Mouse (Mus musculus) left cerebral cortex, adult 18-20 months (tissue): ENCODE measurements around the gene Trim67. TPM values are rescaled to one million over a fixed set of nuclear protein-coding genes. Genes with fewer than 3 reads are reported as not detected.

Experiments
- DNase-seq, 2 experiments: peaks; one replicate each; pipeline ENCODE4 v3.0.0; 2021 to 2022; ENCODE audit warnings: low spot score in 2 of 2, mixed read lengths in 1 of 2
- total RNA-seq, 2 experiments: library from RNA; stranded (reverse); gene quantifications; 2 replicates each; pipeline ENCODE4 v1.2.3; 2021

Trim67 gene
- total RNA-seq, 2 experiments from 2014 or later: 1.5 to 2.2 TPM

DNA sequence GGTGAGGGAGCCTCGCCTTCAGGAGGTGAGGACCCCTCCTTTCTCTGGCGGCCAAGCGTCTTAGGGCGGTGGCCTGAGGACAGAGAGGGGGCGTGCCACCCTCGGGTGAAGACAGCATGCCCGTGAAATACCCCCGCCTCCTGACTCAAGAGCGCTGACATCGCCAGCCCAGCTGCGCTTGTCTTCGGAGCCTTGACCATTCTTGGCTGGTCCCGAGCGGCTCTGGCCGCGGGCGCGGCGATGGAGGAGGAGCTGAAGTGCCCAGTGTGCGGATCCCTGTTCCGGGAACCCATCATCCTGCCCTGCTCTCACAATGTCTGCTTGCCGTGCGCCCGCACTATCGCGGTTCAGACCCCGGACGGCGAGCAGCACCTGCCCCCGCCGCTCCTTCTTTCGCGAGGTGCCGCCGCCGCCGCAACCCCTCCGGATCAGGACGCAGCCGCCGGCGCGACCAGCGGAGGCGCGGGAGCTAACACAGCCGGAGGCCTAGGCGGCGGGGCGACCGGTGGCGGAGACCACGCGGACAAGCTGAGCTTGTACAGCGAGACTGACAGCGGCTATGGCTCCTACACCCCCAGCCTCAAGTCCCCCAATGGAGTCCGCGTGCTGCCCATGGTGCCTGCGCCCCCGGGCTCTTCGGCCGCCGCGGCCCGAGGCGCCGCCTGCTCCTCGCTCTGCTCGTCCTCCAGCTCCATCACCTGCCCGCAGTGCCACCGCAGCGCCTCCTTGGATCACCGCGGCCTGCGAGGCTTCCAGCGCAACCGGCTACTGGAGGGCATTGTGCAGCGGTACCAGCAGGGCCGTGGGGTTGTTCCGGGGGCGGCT lies 981 bp downstream of the Trim67 start:
- peak; percentile 10 to 25 for DNase-seq

DNA sequence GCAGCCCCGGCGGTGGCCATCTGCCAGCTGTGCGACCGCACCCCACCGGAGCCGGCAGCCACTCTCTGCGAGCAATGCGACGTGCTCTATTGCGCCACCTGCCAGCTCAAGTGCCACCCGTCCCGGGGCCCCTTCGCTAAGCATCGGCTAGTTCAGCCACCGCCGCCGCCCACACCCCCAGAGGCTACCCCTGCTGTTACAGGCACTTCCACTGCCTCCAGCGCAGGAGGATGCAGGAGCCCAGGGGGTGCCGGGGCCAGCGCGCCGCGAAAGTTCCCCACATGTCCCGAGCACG lies 1.5 kb downstream of the Trim67 start:
- peak; percentile 71 for DNase-seq

DNA sequence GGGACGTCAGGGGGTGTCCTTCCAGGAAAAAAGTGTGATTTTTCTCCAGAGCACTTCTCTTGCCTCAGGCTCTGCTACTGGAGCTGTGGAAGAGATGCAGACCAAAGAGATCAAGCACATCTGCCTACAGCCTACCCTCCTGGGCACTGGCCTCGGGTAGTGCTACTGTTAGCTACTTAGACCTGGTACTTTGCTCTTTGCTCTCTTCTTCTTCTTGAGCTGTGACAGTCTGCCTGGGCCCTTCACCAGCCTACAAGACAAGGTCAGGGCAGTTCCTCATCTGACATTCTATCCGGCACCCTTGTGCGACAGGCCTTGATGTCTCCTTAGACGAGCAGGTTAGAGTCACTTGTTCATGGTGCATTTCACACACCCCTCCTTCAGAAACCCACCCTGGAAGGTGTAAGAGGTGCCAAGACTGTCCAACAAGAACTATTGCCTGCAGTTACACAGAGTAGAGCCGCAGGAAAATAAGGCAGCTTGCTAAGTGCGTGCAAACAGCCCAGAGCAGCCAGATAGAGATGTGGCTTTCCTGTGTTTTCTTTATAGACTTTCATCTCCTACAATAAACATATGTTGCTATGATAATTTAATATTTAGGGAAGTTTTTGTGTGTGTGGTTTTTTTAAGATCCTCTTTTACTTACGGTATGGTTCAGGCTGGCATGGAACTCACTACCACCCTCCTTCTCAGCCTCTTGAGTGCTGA lies 3.0 kb downstream of the Trim67 start:
- no peak for DNase-seq

DNA sequence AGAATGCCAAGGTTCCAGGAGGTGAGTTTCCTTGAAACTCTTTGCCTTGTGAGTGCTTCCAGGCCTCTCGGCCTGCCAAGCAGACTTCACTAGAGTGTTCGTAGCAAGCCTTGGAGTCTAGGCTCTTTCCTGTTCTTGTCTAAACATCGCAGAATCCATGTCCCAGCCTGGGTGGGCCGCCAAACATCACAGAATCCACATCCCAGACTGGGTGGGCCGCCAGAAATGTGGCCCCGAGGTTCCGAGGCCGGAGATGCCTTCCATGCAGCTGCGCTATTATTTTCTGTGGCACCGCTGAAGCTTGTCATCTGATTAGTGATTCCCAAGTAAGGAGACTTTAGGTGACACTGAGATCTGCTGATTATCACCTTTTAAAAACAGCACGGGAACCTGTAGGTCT lies 7.7 kb downstream of the Trim67 start:
- no peak for DNase-seq

DNA sequence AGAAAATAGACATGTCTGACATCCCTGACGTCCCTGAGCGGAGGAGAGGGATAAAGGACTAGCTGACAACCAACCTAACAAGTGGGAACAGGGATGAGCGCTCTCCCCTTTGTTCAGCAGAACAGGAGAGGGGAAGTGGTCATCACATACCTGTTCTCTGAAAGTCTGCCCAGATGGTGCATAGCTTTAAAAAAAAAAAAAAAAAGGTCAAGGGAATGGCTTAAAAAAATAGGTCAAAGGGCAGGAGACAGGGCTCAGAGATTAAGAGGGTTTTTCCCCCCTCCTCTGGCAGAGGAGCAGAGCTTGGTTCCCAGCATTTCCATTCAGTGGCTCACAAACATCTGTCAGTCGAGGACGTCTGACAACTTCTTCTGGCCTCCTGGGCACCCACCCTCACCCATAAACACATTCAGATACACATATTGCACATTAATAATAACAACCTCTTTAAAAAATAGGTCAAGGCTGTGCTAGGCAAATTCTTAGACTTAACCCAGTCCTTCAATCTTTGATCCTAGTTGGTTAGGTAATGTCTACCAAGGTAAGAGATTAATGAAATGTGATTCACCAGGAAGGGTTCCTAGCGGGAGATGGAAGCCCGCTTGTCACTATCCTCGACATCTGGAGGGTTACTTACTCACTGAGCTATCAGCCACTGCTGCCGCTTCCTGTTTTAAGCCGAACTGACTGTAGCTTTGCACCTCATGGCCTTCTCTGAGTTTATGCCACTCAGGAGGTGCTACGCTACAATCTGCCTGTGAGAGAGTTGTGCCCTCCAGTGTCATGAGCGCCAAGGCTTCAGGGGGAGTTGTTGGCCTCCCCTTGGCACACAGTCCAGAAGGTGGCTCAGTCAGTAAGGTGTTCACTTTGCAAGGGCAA lies 11.2 kb downstream of the Trim67 start:
- DNase-seq: no peak

DNA sequence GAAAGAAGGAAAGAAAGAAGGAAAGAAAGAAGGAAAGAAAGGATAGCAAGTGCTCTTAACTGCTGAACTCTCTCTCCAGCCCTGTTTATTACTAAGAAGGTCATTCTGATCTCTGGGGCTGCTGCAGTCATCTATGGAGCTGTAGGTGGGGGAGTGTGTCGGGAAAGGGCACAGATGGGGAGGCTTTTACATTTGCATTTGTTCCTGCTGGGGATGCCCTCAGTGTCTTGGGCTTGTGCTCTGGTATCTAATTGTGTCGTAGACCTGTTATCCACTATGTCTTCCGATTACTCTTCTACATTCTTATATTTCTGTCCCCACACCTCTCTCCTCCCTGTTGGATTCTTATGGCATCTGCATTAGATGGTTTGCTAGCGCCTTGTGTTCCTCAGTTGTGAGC lies 13.1 kb downstream of the Trim67 start:
- DNase-seq: no peak

DNA sequence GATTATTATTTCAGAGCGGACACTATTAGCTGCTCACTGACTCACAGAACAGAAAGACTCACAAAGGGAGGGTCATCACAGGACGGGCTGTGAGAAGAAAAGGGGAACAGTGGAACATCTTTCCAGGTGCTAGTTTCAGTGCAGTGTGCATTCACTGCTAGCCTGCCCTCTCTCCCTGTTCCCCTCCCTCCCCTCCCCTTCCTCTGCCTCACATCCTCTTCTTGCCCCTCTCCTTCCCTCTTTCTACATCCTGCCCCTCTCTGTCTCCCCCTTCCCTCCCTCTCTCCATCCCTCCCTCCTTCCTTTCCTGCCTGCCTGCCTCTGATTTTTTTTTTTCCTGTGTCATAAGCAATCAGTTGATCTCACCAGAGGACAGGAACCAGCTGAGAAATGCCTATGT lies 16.5 kb downstream of the Trim67 start:
- no peak for DNase-seq

DNA sequence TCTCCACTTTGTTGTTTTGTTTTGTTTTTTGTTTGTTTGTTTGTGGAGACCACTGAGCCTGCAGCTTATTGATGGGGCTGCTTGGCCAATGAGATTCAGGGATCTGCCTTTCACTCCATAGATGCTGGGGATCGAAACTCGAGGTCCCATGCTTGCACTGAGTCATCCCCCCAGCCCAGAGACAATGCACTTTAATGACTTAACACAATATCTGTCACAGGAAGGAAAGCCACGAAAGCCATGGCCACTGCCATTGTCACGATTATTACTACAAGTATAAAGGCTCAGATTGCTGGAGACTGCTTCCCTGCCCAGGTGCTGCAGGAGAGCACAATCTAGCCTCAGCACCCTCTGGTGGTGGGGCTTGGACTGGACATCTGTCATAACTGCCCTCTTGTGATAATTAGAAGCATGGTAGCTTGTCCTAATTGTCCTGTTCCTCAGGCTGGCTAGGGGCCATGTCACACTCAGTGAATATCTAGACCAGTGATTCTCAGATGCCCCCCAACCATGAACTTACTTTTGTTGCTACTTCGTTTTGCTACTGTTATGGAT lies 17.2 kb downstream of the Trim67 start:
- DNase-seq: no peak

DNA sequence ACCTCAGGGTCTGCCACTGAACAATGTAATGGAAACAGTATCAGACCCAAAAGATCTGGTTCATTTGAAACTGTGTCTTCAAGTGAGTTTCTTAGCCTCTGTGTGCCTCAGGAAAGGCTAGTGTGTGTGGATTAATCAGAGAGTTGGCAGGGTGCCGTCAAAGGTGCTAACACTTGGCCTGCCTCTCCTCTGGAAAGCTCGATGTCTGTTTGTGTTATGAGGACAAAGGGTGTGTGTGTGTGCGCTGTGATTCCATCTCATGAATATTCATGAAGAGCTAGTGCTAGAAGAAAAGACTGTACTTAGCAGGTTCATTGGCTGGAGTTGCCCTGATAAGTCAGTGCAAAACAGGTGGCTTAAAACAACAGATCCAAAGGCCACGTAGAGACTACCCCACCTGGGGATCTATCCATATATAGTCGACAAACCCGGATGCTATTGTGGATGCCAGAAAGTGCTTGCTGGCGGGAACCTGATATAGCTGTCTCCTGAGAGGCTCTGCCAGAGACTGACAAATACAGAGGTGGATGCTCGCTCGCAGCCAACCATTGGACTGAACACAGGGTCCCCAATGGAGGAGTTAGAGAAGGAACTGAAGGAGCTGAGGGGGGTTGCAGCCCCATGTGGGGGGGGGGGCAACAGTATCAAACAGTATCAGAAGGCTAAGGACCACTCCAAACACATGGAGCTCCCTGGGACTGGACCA lies 17.9 kb downstream of the Trim67 start:
- DNase-seq: no peak

DNA sequence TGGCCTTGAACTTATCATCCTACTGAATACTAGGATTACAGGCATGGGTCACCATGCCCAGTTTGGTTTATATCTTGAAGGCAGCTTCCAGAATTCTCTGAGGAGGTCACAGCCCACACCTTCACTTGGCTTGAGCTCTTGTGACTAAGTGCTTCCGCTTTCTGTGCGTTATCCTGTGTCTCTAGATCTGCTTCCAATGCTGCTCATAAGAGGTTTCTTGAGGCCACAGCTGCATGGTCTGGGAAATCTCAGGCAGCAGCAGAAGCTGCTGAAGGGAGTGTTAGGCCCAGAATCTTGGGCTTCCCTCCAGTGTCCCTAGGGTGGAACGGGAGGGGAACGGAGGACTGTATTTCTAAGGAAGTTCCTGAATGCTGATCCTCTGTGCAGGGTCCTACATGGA lies 20.4 kb downstream of the Trim67 start:
- no peak for DNase-seq

DNA sequence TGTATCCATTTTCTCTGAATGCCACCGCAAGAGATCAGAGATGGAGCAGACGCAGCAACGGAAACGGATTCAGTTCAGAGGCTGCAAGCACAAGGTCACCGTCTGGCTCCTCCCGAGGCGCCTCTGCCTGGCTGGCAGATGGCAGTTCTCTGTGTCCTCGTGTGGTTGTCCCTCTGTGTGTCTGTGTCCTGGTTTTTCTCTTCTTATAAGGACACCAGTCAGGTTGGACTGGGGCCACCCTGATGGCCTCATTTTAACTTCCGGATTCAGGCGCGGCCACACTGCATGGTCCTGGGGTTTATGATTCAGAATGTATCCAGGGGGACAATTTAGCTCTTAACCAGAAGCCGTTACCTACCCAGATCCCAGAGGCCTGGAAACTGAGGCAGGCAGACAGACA lies 23.0 kb downstream of the Trim67 start:
- DNase-seq: no peak

DNA sequence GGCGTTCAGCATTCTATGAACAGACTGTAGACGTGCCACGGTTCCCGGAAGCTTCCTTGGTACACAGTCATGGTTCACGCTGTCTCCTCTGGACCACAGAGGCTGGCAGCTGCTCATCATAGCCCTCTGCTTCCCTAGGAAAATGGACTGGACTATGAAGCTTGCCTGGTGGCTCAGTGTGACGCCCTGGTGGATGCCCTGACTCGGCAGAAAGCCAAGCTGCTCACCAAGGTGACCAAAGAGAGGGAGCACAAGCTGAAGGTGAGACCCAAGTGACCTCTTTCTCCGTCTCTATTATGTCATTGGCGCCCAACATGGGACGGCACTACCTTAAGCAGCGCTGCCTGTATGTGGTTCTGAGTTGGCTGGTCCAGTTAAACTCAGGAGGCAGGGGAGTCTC lies 24.0 kb downstream of the Trim67 start:
- no peak for DNase-seq

DNA sequence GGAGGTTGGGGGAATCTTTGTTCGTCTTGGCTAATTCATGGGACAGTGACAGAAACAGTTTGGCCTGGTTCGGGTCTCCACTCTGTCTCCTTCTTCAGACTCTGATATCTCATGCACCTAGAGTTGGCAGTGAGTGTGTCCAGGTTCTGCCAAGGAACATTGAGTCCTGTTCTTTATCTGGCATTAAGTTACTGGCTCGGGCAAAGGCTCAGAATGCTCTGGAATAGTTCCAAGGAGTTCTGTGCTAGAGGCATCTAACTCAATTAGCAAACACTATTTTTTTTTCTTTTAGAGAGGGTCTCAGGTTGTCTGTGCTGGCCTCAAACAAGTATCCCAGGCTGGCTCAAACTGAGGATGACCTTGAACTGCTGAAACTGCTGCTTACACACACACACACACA lies 24.5 kb downstream of the Trim67 start:
- no peak for DNase-seq

DNA sequence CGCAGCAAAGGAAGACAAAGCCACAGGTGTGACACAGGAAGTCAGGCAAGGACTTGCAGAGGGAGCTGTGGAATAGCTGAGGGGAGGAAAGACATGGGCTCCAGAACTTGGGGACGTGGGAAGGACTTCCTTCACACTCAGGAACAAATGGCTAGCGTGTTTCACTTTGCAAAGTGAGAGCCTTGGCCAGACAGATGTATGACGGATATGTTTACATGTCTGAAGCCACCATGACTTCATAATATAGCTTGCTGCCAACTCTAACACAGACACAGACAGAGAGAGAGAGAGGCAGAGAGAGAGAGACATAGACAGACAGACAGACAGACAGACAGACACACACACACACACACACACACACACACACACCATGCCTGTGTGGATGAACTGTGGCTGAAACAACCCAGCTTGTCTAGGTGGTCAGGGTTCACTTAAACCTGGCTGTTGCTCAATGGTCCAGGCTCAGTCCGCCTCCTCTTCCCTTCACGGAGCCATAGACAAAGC lies 26.8 kb downstream of the Trim67 start:
- DNase-seq: no peak

DNA sequence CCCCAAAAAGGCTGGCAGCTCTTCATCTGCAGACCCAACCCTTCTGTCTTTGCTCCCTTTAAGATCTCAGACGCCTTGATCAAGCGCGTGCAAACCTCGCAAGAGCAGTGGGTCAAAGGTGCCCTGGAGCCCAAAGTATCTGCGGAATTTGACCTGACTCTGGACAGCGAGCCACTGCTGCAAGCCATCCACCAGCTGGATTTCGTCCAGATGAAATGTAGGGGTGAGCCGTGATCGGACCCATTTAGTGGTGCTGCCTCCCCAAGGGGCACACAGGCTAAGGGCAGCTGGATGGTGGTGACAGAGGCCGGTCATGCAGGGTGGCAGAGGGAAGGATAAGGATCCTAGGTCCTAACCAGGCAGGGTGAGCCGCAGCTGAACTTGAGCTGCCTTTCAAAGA lies 27.2 kb downstream of the Trim67 start:
- no peak for DNase-seq

DNA sequence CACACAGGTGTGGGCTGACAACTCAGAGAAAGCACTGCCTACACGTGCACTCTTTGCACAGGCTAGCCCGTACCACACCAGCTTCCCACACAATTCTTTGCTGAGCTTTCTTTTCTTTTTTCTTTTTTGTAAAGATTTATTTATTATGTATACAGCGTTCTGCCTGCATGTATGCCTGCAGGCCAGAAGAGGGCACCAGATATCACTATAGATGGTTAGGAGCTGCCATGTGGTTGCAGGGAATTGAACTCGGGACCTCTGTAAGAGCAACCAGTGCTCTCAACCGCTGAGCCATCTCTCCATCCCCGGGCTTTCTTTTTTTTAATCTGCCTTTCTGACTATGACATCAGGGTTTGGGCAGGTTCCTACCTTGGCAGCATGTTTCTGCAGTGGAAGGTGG lies 30.6 kb downstream of the Trim67 start:
- DNase-seq: no peak

DNA sequence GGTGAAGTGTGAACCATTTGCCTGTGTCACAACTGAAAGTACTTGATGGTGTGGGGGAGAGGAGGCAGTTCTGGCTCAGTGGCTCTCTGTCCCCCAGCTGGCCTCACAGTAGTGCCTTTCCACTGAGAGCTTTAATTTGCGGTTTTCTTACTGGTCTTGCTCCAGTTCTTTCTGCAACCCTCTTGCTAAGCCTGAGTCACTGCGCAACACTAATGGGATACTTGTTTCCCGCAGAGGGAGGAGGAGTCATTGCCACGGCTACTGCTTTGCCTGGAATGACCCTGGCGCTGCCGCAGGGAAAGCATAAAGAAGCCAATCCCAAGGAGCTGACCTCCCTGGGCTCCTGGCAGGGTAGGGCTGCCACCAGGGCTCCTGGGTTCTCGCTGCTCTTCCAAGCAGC lies 33.8 kb downstream of the Trim67 start:
- DNase-seq: no peak

DNA sequence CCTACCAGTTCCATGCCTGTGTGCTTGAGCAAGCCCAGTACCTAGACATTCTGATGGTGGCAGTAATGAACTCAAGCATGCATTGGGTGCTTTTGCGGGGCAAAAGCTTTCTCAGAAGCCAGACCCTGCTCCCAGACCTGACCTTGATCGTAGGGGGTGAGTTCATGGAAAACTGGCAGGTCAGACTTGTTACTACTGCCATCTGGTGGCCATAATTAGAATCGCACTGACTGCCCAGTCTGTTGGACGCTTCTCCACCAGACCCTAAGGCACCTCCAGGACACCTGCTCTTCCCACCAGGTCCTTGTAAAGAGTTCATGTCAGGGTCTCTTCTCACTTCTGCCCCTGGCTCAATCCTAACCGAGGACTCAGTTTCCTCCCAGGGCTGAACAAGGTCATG lies 34.5 kb downstream of the Trim67 start:
- DNase-seq: peak; percentile 31 to 56

DNA sequence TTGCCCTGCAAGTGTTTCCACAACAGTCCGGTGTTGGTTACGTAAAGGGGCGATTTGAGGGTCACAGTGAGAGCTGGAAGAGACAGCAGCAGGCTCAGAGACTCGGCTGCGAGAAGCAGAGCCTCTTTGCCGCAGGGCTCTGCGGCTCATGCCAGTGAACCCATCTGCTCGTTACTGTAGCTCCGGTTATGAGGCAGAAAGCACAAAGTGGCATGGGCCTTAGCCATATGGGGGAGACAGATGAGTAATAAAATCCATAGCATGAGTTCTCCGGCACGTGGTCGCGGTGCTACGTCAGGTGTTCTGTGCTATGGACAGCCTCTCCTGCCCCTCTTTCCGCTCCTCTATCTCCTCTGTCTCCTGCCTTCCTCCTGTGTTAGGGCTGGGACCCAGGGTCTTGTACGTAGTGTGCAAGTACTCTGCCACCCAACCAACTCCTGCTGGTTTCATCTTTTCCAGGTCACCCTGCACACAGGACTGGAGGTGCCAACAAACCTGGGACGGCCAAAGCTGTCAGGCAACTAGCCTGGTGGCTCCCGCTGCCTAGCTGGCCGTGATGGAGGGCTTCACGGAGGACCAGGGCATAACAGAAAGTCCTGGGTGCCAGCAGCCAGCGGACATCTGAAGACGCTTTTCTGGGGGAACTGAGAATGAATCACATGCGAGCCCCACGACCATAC lies 35.8 kb downstream of the Trim67 start:
- peak in 1 of 2 experiments; percentile 20 for DNase-seq

DNA sequence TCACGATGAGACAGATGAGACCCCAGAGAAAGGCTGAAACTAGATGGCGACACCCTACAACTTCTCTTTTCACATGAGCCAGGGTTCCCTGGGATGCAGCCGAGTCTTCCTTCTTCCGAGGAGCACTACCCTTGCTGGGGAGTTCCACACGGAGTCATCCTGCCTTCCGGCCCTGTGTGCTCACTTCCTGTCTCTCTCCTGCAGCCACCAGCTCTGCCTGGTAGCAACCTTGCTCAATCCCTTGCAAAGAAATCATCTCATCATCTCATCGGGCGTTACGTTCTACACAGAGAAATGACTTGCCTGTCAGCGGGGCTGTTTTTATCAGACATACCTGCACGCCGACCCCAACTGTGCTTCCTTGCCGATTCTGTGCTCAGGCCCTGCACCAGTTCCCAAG lies 37.2 kb downstream of the Trim67 start:
- no peak for DNase-seq
